Mouse (Mus musculus) heart, adult 2 months (tissue): ENCODE measurements at regions not wholly inside any gene's neighbourhood (a gene's known extent, or its start where the extent isn't known, plus 50 kb on each side); places are given as distances from the start of the nearest gene placed in this dataset.

Source experiments
- DNase-seq, 2 experiments: peaks; one replicate each; pipeline ENCODE4 v3.0.0; 2021
- H3K27ac ChIP-seq: fragments of 200-600 bp; 2 replicates; pipeline ENCODE4 v1.8.1; 2022
- H3K27me3 ChIP-seq: fragments of 200-500 bp; 2 replicates; pipeline ENCODE4 v1.6.1; 2012; ENCODE audit warnings: mild to moderate bottlenecking, low read length, inconsistent platforms, mixed read lengths; ENCODE audit not compliant: control insufficient read depth, insufficient read depth
- H3K36me3 ChIP-seq: fragments of 200-500 bp; 2 replicates; pipeline ENCODE4 v1.6.1; 2012; ENCODE audit warnings: low read length, inconsistent platforms; ENCODE audit not compliant: control insufficient read depth, insufficient read depth
- H3K4me1 ChIP-seq: fragments of 200-500 bp; 2 replicates; pipeline ENCODE4 v1.6.1; 2011; ENCODE audit warnings: low read length; ENCODE audit not compliant: control insufficient read depth, insufficient read depth
- H3K4me3 ChIP-seq: fragments of 200-600 bp; 2 replicates; pipeline ENCODE4 v1.8.1; 2022
- H3K79me2 ChIP-seq: fragments of 200-500 bp; replicated peaks from 2 replicates; pipeline ENCODE4 v1.6.1; 2012; ENCODE audit warnings: mild to moderate bottlenecking, inconsistent platforms, low read length, moderate library complexity, mixed read lengths; ENCODE audit not compliant: control insufficient read depth, insufficient read depth
- H3K9ac ChIP-seq: fragments of 200-500 bp; 2 replicates; pipeline ENCODE4 v1.6.1; 2012; ENCODE audit warnings: low read depth, mild to moderate bottlenecking, control low read depth, inconsistent platforms, low read length, mixed read lengths
- CTCF ChIP-seq: fragments of 200-600 bp; IDR thresholded peaks from 2 replicates; pipeline ENCODE4 v1.8.1; 2022; ENCODE audit warnings: antibody characterized with exemption, mild to moderate bottlenecking, moderate library complexity
- EP300 ChIP-seq: fragments of 200-500 bp; IDR thresholded peaks from 2 replicates; pipeline ENCODE4 v1.6.1; 2011; ENCODE audit warnings: low read depth, low read length, control low read depth; ENCODE audit not compliant: insufficient read depth
- POLR2A ChIP-seq: fragments of 200-500 bp; IDR thresholded peaks from 2 replicates; pipeline ENCODE4 v1.6.1; 2011; ENCODE audit warnings: mild to moderate bottlenecking, low read depth, low read length, control low read depth; ENCODE audit not compliant: insufficient read depth
- WGBS: fragments of 180-500 bp; shearing (Covaris S2); methylation state at CpG from one replicate; pipeline ENCODE4 v1.1.7; 2018; 5-methylcytosine and 5-hydroxymethylcytosine counted together
- intact Hi-C: fragments of 180-260 bp; cut with DNase I; formaldehyde crosslinking; loops from one replicate; pipeline ENCODE4 v1.15.1; 2025

- Histone ChIP-seq H3K9ac (no peak overlapping the region), H3K27me3 (no peaks in the 10 kb centered on the region), H3K79me2 (no peaks in the 10 kb centered on the region), H3K4me1 (no peaks in the 10 kb centered on the region), H3K36me3 (no peaks in the 10 kb centered on the region), H3K4me3 (no peak overlapping the region), H3K27ac (no peak overlapping the region)
- WGBS = 80% methylated on average over 2 of the region's 2 CpGs
- intact Hi-C loops = no loop called here
- no peak for DNase-seq
- no peak for TF ChIP-seq EP300
- TF ChIP-seq POLR2A = no peak
- TF ChIP-seq CTCF = no peak
These were observed 187.6 kb upstream of the Gdnf start for GRCm38 (mm10) chr15:7623026-7623425.

GRCm38 (mm10) chr15:7624689-7625472, 185.8 kb upstream of the Gdnf start:
- Histone ChIP-seq H3K4me3 (no peak overlapping the region), H3K27ac (no peak overlapping the region), H3K4me1 (no peaks in the 10 kb centered on the region), H3K36me3 (no peaks in the 10 kb centered on the region), H3K27me3 (no peaks in the 10 kb centered on the region), H3K9ac (no peak overlapping the region), H3K79me2 (no peaks in the 10 kb centered on the region)
- no peak for DNase-seq
- 74% methylated on average over 6 of the region's 6 CpGs for WGBS
- intact Hi-C loops = no loop called here
- TF ChIP-seq POLR2A = no peak
- no peak for TF ChIP-seq CTCF
- no peak for TF ChIP-seq EP300

GRCm38 (mm10) chr15:7629826-7630225, 180.8 kb upstream of the Gdnf start:
- Histone ChIP-seq H3K79me2 (no peaks in the 10 kb centered on the region), H3K27me3 (no peaks in the 10 kb centered on the region), H3K27ac (no peak overlapping the region), H3K4me3 (no peak overlapping the region), H3K9ac (no peak overlapping the region), H3K4me1 (no peaks in the 10 kb centered on the region; the same call in 1 of the 2 replicates), H3K36me3 (no peaks in the 10 kb centered on the region)
- no peak for DNase-seq
- TF ChIP-seq POLR2A = no peak
- TF ChIP-seq CTCF = no peak
- no peak for TF ChIP-seq EP300
- intact Hi-C loops = no loop called here
- 81% methylated on average over 4 of the region's 4 CpGs for WGBS

- H3K9ac ChIP-seq = no peak overlapping the region
- H3K27ac ChIP-seq = no peak overlapping the region
- no peaks in the 10 kb centered on the region for H3K27me3 ChIP-seq
- intact Hi-C loops = no loop called here
- H3K4me3 ChIP-seq = no peak overlapping the region
- WGBS = 78% methylated on average over 8 of the region's 8 CpGs
- DNase-seq = no peak
- H3K4me1 ChIP-seq = no peaks in the 10 kb centered on the region; the same call in 1 of the 2 replicates
- H3K36me3 ChIP-seq = no peaks in the 10 kb centered on the region
- TF ChIP-seq EP300 (no peak), POLR2A (no peak), CTCF (no peak)
- H3K79me2 ChIP-seq = no peaks in the 10 kb centered on the region
These were observed 175.4 kb upstream of the Gdnf start for GRCm38 (mm10) chr15:7635234-7635633.

- intact Hi-C loops = no loop called here
- Histone ChIP-seq H3K79me2 (no peaks in the 10 kb centered on the region), H3K4me1 (no peaks in the 10 kb centered on the region), H3K9ac (no peak overlapping the region), H3K27ac (no peak overlapping the region), H3K36me3 (no peaks in the 10 kb centered on the region), H3K27me3 (no peaks in the 10 kb centered on the region), H3K4me3 (no peak overlapping the region)
- WGBS = 59% methylated on average over 6 of the region's 6 CpGs
- TF ChIP-seq EP300 (no peak), POLR2A (no peak), CTCF (no peak)
- DNase-seq = no peak
These were observed 171.2 kb upstream of the Gdnf start for GRCm38 (mm10) chr15:7639444-7639843.

- H3K27ac ChIP-seq = no peak overlapping the region
- no peak overlapping the region for H3K9ac ChIP-seq
- H3K79me2 ChIP-seq = no peaks in the 10 kb centered on the region
- no peaks in the 10 kb centered on the region for H3K36me3 ChIP-seq
- H3K4me3 ChIP-seq = no peak overlapping the region
- no peak for DNase-seq
- TF ChIP-seq EP300 (no peak), POLR2A (no peak), CTCF (no peak)
- intact Hi-C loops = no loop called here
- H3K27me3 ChIP-seq = no peaks in the 10 kb centered on the region
- H3K4me1 ChIP-seq = no peaks in the 10 kb centered on the region
- 73% methylated on average over 2 of the region's 2 CpGs for WGBS
These were observed 168.6 kb upstream of the Gdnf start for GRCm38 (mm10) chr15:7642075-7642474.
